Mouse (Mus musculus) erythroblast, embryonic 14.5 days (primary cell): ENCODE results near the gene Gm38394. TPM values are rescaled to one million over a fixed set of nuclear protein-coding genes. Genes with fewer than 3 reads are reported as not detected.

Experiments
- H3K27me3 ChIP-seq: 2 replicates; pipeline ENCODE4 v1.6.1; 2012; ENCODE audit warnings: inconsistent platforms; ENCODE audit not compliant: control insufficient read depth
- H3K36me3 ChIP-seq: 2 replicates; pipeline ENCODE4 v1.6.1; 2012; ENCODE audit warnings: mild to moderate bottlenecking, inconsistent platforms; ENCODE audit not compliant: control insufficient read depth
- H3K4me1 ChIP-seq: 2 replicates; pipeline ENCODE4 v1.6.1; 2012; ENCODE audit warnings: inconsistent platforms; ENCODE audit not compliant: control insufficient read depth
- H3K4me3 ChIP-seq: replicated peaks from 2 replicates; pipeline ENCODE3; 2012; ENCODE audit warnings: moderate library complexity, mild to moderate bottlenecking, inconsistent platforms
- H3K9me3 ChIP-seq: 2 replicates; pipeline ENCODE4 v1.6.1; 2012; ENCODE audit warnings: low read length, inconsistent platforms, mixed read lengths; ENCODE audit not compliant: control insufficient read depth
- GATA1 ChIP-seq: IDR thresholded peaks from 2 replicates; pipeline ENCODE4 v1.6.1; 2012; ENCODE audit warnings: low read length, inconsistent platforms, mixed read lengths
- TAL1 ChIP-seq: IDR thresholded peaks from 3 replicates; pipeline ENCODE4 v1.6.1; 2012; ENCODE audit warnings: low read length, inconsistent platforms, mixed read lengths
- polyA plus RNA-seq: library from polyadenylated mRNA; stranded (reverse); fragments of >175 nt; gene quantifications from 2 replicates; pipeline ENCODE4 v1.2.3, GENCODE M21; 2012

Gene Gm38394
- polyA plus RNA-seq, 1 experiment, result 0.04 TPM

DNA sequence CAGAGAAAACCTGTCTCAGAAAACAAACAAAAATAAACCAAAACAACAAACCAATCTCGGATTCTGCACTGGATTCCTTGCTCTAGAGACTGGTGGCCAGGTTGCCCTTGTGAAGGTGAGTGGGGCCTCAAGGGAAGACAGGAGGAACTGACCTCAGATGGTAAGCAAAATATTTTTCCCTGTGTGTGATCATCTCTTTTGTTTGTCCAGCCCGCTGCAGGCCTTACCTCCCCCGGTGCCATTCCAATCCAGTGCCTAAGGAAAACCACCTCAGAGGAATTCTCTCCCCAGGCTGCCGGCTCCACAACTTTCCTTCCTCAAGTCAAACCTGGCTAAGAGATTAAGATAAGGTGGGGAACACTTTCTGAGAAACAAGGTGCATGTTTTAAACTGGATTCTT, 31.1 kb upstream of the Gm38394 start:
- TF ChIP-seq GATA1, result no peak
- no peak for TF ChIP-seq TAL1
- Histone ChIP-seq H3K27me3 (no peaks in the 10 kb centered on the region; the same call in 1 of the 2 replicates), H3K36me3 (no peaks in the 10 kb centered on the region; the same call in 1 of the 2 replicates), H3K4me3 (no peak overlapping the region), H3K4me1 (peaks cover 5% of the 10 kb centered on the region), H3K9me3 (no peaks in the 10 kb centered on the region)

- Histone ChIP-seq H3K36me3 (no peaks in the 10 kb centered on the region), H3K27me3 (no peaks in the 10 kb centered on the region; the same call in 1 of the 2 replicates), H3K9me3 (no peaks in the 10 kb centered on the region), H3K4me3 (no peak overlapping the region), H3K4me1 (peaks cover 5% of the 10 kb centered on the region)
- TF ChIP-seq TAL1, result no peak
- no peak for TF ChIP-seq GATA1
These were observed 29.9 kb upstream of the Gm38394 start for GRCm38 (mm10) chr1:133691046-133691445.

DNA sequence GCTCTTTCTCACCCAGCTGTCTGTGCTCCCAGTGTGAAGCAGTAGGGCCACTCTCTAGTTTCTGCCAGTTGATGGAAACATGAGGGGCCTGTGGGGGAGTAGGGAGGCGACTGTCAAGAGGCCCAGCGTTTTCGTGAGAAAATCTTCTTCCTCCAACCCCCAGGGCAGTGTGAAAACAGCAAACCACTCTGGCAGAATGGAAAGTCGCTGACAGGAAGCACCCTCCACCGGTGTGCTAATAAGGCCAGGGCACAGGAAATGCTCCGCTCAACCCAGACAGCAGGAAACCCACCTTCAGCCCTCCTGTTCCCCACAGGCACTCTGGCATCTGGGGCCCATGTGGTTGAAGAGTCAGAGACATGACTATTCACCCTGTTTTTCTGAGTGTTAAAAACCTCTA, 28.8 kb upstream of the Gm38394 start, which contains the start of gene Lax1:
Gene Lax1 (minus strand): TSS at position 212 of the 400 bp plus-strand sequence.
- no peaks in the 10 kb centered on the region for H3K36me3 ChIP-seq
- no peak within 1 kb of the TSS for H3K4me3 ChIP-seq
- peaks cover under 1% of the 10 kb centered on the region for H3K4me1 ChIP-seq
- TF ChIP-seq GATA1 (no peak), TAL1 (no peak)
- H3K9me3 ChIP-seq, result no peaks in the 10 kb centered on the region
- no peaks in the 10 kb centered on the region; the same call in 1 of the 2 replicates for H3K27me3 ChIP-seq

DNA sequence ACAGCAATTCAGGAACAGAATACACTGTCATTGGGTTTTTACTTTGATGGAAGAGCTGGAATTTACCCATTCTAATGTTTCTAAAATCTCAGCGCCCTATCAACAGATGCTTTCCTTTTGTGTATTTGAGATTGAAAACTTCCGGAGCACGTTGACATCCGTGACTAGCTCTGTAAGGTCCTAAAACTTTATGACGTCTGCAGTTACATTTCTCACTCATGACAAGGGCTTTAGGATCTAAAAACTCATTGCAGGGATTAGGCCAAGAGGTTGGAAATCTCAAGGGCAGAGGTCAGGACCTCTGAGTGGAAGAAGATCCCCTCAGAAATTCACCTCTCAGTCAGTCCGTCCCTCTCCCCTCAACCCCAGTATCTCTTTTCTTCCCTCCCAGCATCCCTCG, 27.2 kb upstream of the Gm38394 start:
- peaks cover 2% of the 10 kb centered on the region; the same call in 1 of the 2 replicates for H3K9me3 ChIP-seq
- H3K36me3 ChIP-seq, result no peaks in the 10 kb centered on the region
- H3K27me3 ChIP-seq, result no peaks in the 10 kb centered on the region; the same call in 1 of the 2 replicates
- H3K4me3 ChIP-seq, result no peak overlapping the region
- TF ChIP-seq TAL1, result no peak
- no peaks in the 10 kb centered on the region for H3K4me1 ChIP-seq

- peaks cover 2% of the 10 kb centered on the region; the same call in 1 of the 2 replicates for H3K9me3 ChIP-seq
- no peak overlapping the region for H3K4me3 ChIP-seq
- no peaks in the 10 kb centered on the region; the same call in 1 of the 2 replicates for H3K27me3 ChIP-seq
- H3K36me3 ChIP-seq, result no peaks in the 10 kb centered on the region
- TF ChIP-seq GATA1, result no peak
- no peak for TF ChIP-seq TAL1
- H3K4me1 ChIP-seq, result no peaks in the 10 kb centered on the region
These were observed 24.8 kb upstream of the Gm38394 start for GRCm38 (mm10) chr1:133685749-133686519.

DNA sequence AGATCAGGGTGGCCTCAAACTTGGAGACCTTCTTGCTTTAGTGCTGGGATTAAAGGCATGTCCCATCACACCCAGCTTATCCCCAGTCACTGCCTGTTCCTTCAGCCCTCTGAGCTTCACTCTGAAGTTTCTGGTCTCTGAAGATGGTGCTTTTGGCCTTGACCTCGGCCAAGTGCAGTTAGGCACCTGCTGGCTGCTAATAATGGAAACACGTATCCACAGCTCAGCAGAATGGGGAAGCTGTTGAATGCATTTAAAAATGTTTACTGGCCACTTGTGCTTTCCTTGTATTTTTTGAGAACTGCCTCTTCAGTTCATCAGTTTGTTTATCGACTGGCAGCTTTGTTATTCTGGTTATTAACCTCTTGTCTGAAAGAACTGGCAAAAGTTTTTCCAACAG, 10.7 kb upstream of the Gm38394 start:
- no peak for TF ChIP-seq GATA1

DNA sequence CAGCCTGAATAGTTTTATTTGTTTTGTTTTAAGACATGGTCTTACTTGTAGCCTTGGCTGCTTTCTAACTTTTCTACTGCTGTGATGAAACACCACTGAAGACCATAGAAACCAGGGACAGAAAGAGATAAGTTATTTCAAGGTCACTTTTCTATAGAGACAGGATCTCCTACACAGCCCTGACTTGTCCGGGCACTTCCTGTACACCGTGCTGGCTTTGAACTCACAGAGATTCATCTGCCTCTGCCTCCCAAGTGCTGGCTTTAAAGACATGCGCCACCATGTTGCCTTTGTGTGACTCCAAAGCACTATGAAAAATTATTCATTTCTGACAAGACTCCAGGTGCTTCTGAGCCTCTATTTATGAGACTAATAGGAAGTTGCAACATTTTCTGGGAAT, 10.1 kb upstream of the Gm38394 start:
- Histone ChIP-seq H3K4me3 (no peak overlapping the region), H3K4me1 (no peaks in the 10 kb centered on the region), H3K27me3 (no peaks in the 10 kb centered on the region), H3K9me3 (no peaks in the 10 kb centered on the region), H3K36me3 (no peaks in the 10 kb centered on the region)
- TF ChIP-seq GATA1 (no peak), TAL1 (no peak)

More for the DNA sequence above, 10.7 kb upstream of the Gm38394 start:
- no peaks in the 10 kb centered on the region for H3K9me3 ChIP-seq
- H3K27me3 ChIP-seq, result no peaks in the 10 kb centered on the region
- H3K4me3 ChIP-seq, result no peak overlapping the region
- no peaks in the 10 kb centered on the region for H3K4me1 ChIP-seq
- no peaks in the 10 kb centered on the region for H3K36me3 ChIP-seq

- TF ChIP-seq GATA1 (no peak), TAL1 (no peak)
- no peaks in the 10 kb centered on the region for H3K36me3 ChIP-seq
- no peaks in the 10 kb centered on the region for H3K4me1 ChIP-seq
- H3K27me3 ChIP-seq, result no peaks in the 10 kb centered on the region
- no peaks in the 10 kb centered on the region for H3K9me3 ChIP-seq
- H3K4me3 ChIP-seq, result no peak overlapping the region
These were observed 9.7 kb upstream of the Gm38394 start for GRCm38 (mm10) chr1:133670776-133671175.

DNA sequence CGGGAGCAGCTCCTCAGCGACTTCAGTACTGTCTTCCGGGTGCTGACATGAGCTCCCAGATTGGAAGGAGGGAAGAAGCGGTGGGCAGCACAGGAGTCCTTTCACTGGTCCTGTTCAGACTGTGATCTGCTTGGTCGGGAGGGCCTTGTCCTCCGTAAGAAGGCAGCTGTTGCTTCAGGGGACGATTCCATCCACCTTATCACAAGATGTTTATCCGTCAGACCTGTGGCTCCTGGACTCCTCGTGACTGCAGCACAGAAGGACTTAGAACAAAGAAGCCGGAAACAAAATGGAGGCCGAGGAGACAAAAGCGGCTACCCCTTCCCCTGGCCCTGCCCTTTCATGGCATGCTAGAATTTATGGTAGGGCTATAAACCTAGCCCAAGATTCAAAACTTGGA, 9.1 kb upstream of the Gm38394 start:
- H3K36me3 ChIP-seq, result no peaks in the 10 kb centered on the region
- no peaks in the 10 kb centered on the region for H3K27me3 ChIP-seq
- H3K9me3 ChIP-seq, result no peaks in the 10 kb centered on the region
- H3K4me3 ChIP-seq, result no peak overlapping the region
- no peak for TF ChIP-seq TAL1
- TF ChIP-seq GATA1, result no peak
- no peaks in the 10 kb centered on the region for H3K4me1 ChIP-seq
